Mouse (Mus musculus): ENCODE results near the gene Kcnk18. TPM values are rescaled to one million over a fixed set of nuclear protein-coding genes. Genes with fewer than 3 reads are reported as not detected.

The Kcnk18 gene
- total RNA-seq, 2 experiments from 2014 or later = not detected

- no peak for ATAC-seq (replicated peaks; ENCODE audit: low FRiP score, low TSS enrichment, poor library complexity, severe bottlenecking)
Measured at GRCm38 (mm10) chr19:59208986-59209385, 10.0 kb upstream of the Kcnk18 start.

DNA sequence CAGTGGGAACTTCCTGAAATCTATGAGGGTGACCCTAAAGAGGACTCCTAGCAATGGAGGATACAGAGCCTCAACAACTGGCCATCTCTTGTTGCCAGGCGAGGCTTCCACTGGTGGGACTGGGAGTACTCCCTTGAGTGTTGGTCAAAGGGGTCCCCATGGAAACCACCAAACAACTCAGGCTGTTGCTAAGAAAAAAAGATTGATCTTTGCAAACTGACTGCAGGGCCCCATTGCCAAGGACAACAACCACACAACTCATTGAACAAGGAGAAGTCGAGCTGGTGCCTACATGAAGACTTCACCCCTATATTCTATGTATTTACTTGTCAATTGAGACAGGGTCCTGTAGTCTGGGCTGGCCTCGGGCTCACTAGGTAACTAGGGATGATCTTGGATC, 2.1 kb upstream of the Kcnk18 start:
- no peak for ATAC-seq (replicated peaks; ENCODE audit: low FRiP score, low TSS enrichment, poor library complexity, severe bottlenecking)

GRCm38 (mm10) chr19:59221131-59221530, 2.1 kb downstream of the Kcnk18 start:
- no peak for ATAC-seq (replicated peaks; ENCODE audit: low FRiP score, low TSS enrichment, poor library complexity, severe bottlenecking)

- ATAC-seq (replicated peaks; ENCODE audit: low FRiP score, low TSS enrichment, poor library complexity, severe bottlenecking) = no peak
Measured at GRCm38 (mm10) chr19:59228376-59228775, 9.4 kb downstream of the Kcnk18 start.

DNA sequence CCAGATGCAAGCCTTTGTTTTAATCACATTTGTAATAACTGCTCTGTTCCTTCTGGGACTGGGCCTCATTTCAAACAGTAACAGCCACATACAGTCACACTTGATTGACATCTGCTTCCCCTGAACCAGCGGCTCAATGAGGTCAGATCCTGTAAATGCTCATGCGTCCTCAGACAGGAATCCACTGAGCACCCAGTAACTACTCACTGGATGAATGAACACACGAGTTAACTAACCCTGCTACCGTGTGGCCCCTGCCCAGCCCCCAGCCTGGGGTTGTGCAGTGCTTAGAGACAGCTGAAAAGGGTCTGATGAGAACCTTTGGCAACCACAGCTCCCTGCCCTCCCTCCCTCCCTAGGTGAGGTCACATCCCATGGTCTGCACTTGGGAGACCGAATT, 13.8 kb downstream of the Kcnk18 start:
- ATAC-seq (replicated peaks; ENCODE audit: low FRiP score, low TSS enrichment, poor library complexity, severe bottlenecking) = no peak

- no peak for ATAC-seq (replicated peaks; ENCODE audit: low FRiP score, low TSS enrichment, poor library complexity, severe bottlenecking)
Measured at GRCm38 (mm10) chr19:59235001-59235400, 16.0 kb downstream of the Kcnk18 start.

DNA sequence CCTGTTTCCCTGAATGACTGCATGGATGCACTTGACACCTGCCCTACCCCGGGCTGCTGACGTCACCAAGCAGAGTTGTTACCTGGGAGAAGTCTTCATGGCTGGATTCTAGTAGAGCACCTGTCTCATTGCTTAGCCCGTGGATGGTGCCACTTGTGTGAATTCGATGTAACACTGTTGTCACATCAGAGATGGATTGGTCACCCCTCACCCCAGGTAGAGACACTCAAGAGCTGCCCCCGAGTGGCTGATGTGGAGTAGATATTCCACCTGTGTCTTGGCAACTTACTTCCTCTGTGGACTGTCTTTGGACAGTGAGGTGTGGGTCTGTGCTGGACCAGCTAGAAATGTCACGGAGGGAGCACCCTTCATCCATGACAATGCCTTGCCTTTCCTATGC, 17.0 kb downstream of the Kcnk18 start:
- no peak for ATAC-seq (replicated peaks; ENCODE audit: low FRiP score, low TSS enrichment, poor library complexity, severe bottlenecking)

- no peak for ATAC-seq (replicated peaks; ENCODE audit: low FRiP score, low TSS enrichment, poor library complexity, severe bottlenecking)
Measured at GRCm38 (mm10) chr19:59238630-59239029, 19.6 kb downstream of the Kcnk18 start.

GRCm38 (mm10) chr19:59239124-59239817, 20.3 kb downstream of the Kcnk18 start:
- peak; percentile 84 for ATAC-seq (replicated peaks; ENCODE audit: low FRiP score, low TSS enrichment, poor library complexity, severe bottlenecking)

DNA sequence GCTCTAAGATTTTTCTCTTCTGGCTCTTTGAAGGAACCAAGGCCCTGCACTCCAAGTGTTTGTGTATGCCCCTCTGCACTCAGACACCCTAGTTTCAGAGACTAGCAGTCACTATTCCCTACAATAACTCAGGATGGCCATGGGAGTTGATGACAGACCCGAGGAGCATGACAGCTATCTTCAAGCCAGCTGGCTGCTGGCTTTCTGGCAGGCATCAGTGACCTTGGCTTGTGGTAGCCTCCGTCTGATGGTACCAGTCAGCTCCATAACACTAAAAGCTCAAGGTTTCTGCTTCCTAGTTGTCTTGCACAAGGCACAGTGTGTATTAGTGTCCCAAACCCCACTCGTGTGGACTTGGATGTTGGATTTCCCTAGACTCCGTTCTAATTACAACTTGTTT, 23.0 kb downstream of the Kcnk18 start:
- ATAC-seq (replicated peaks; ENCODE audit: low FRiP score, low TSS enrichment, poor library complexity, severe bottlenecking) = no peak

GRCm38 (mm10) chr19:59243057-59243456, 24.0 kb downstream of the Kcnk18 start:
- peak; percentile 58; the same call in 1 of the 2 replicates for ATAC-seq (replicated peaks; ENCODE audit: low FRiP score, low TSS enrichment, poor library complexity, severe bottlenecking)

- 0 out of 2 replicates have a peak, but pooled peaks have one; percentile 2 for ATAC-seq (replicated peaks; ENCODE audit: low FRiP score, low TSS enrichment, poor library complexity, severe bottlenecking)
Measured at GRCm38 (mm10) chr19:59248144-59248543, 29.1 kb downstream of the Kcnk18 start.

GRCm38 (mm10) chr19:59248553-59249286, 29.7 kb downstream of the Kcnk18 start:
- peak; percentile 90 for ATAC-seq (replicated peaks; ENCODE audit: low FRiP score, low TSS enrichment, poor library complexity, severe bottlenecking)

DNA sequence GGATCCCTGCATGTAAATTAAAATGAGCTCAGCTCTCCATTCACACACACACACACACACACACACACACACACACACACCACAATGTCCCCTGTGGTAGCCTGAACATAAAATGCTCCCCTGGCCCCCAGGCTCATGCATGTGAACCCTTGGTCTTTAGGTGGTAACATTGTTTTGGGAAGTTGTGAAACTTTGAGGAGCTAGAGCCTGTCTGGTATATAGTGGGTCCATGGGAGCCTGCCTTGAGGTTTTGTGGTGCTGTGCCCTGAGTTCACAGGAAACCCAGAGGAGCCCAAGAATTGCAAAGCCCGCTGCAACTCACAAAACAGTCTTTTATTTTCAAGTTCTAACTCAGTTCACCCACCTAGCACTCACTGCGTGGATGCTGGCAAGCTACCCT, 33.6 kb downstream of the Kcnk18 start:
- no peak for ATAC-seq (replicated peaks; ENCODE audit: low FRiP score, low TSS enrichment, poor library complexity, severe bottlenecking)

DNA sequence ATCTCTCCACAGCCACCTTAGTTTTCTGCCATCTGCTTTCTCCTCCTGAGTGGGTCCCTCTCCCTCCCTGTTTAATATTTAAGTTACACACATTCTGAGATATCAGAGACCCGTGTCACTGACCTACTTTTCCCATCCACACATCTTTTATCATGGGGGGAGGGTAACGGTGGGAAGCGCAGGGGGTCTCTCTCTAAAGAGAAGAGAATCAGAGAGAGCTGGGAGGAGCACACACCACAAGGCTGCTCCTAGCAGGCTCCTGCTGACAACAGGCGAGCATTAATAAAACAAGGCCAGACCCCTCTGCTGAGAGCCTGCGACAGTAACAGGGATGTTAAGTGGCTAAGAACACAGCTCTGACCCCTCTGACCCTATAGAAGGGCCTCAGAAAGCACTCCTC, 40.6 kb downstream of the Kcnk18 start:
- no peak for ATAC-seq (replicated peaks; ENCODE audit: low FRiP score, low TSS enrichment, poor library complexity, severe bottlenecking)

- ATAC-seq (replicated peaks; ENCODE audit: low FRiP score, low TSS enrichment, poor library complexity, severe bottlenecking) = peak; percentile 57
Measured at GRCm38 (mm10) chr19:59260718-59261442, 41.9 kb downstream of the Kcnk18 start, which contains the start of gene Slc18a2. Gene Slc18a2 (plus strand): TSS chr19:59260896.

- peak; percentile 39; the same call in 1 of the 2 replicates for ATAC-seq (replicated peaks; ENCODE audit: low FRiP score, low TSS enrichment, poor library complexity, severe bottlenecking)
Measured at GRCm38 (mm10) chr19:59261604-59262003, 42.6 kb downstream of the Kcnk18 start.

DNA sequence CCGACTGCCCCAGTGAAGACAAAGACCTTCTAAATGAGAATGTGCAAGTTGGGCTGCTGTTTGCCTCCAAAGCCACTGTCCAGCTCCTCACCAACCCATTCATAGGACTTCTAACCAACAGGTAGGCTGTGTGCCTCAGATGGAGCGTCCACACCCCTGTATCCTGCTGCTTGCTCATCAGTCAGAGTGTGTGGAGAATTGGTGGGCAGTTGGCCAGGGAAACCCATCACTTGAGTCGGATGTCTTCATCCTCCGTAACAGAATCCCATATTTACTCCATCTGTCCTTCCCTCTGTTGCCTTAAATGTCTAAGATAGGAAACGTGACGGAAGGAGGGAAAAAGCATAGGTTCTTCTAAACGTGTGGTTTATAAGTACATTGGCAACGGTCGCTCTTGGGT, 44.2 kb downstream of the Kcnk18 start:
- ATAC-seq (replicated peaks; ENCODE audit: low FRiP score, low TSS enrichment, poor library complexity, severe bottlenecking) = no peak

GRCm38 (mm10) chr19:59264838-59265532, 46.0 kb downstream of the Kcnk18 start:
- peak; percentile 20; the same call in 1 of the 2 replicates for ATAC-seq (replicated peaks; ENCODE audit: low FRiP score, low TSS enrichment, poor library complexity, severe bottlenecking)

- ATAC-seq (replicated peaks; ENCODE audit: low FRiP score, low TSS enrichment, poor library complexity, severe bottlenecking) = no peak
Measured at GRCm38 (mm10) chr19:59265907-59266306, 46.9 kb downstream of the Kcnk18 start.
